Mouse (Mus musculus) forebrain, embryonic 11.5 days (tissue): ENCODE data around the gene Syn1. TPM values are rescaled to one million over a fixed set of nuclear protein-coding genes. Genes with fewer than 3 reads are reported as not detected.

Source experiments
- ATAC-seq: fragments of 200-750 bp; cut with Nextera tagmentation; replicated peaks from 2 replicates; pipeline ENCODE4 v1.8.0; 2017; ENCODE audit warnings: moderate TSS enrichment; ENCODE audit not compliant: low FRiP score
- DNase-seq: peaks from one replicate; pipeline ENCODE4 v3.0.0-alpha.2; 2017; ENCODE audit warnings: low spot score
- H3K27ac ChIP-seq: fragments of 300-500 bp; sonication (generic); 2 replicates; pipeline ENCODE4 v1.5.1; 2014; ENCODE audit warnings: low read depth, low read length
- H3K27me3 ChIP-seq: fragments of 300-500 bp; sonication (generic); 2 replicates; pipeline ENCODE4 v1.6.1; 2014; ENCODE audit warnings: mild to moderate bottlenecking, low read length, mixed read lengths; ENCODE audit not compliant: control insufficient read depth, insufficient read depth
- H3K36me3 ChIP-seq: fragments of 300-500 bp; sonication (generic); 2 replicates; pipeline ENCODE4 v1.6.1; 2014; ENCODE audit warnings: mild to moderate bottlenecking, low read length, moderate library complexity, mixed read lengths; ENCODE audit not compliant: control insufficient read depth, insufficient read depth
- H3K4me1 ChIP-seq: fragments of 300-500 bp; sonication (generic); replicated peaks from 2 replicates; pipeline ENCODE4 v1.6.1; 2014; ENCODE audit warnings: low read length, mixed read lengths; ENCODE audit not compliant: control insufficient read depth, insufficient read depth
- H3K4me2 ChIP-seq: fragments of 300-500 bp; sonication (generic); 2 replicates; pipeline ENCODE4 v1.6.1; 2014; ENCODE audit warnings: low read depth, mild to moderate bottlenecking, low read length, moderate library complexity, mixed read lengths; ENCODE audit not compliant: severe bottlenecking
- H3K4me3 ChIP-seq: fragments of 300-500 bp; sonication (generic); 2 replicates; pipeline ENCODE4 v1.5.1; 2014; ENCODE audit warnings: low read depth, low read length
- H3K9ac ChIP-seq: fragments of 300-500 bp; sonication (generic); 2 replicates; pipeline ENCODE4 v1.6.1; 2014; ENCODE audit warnings: low read length
- H3K9me3 ChIP-seq: fragments of 300-500 bp; sonication (generic); 2 replicates; pipeline ENCODE4 v1.6.1; 2016; ENCODE audit warnings: low read length, mixed read lengths; ENCODE audit not compliant: control insufficient read depth
- WGBS: fragments of 180-500 bp; shearing (Covaris S2); extraction: QIAGEN DNeasy Blood & Tissue Kit; methylation state at CpG from one replicate; pipeline ENCODE4 v1.1.7; 2014; 5-methylcytosine and 5-hydroxymethylcytosine counted together
- polyA plus RNA-seq: library from polyadenylated mRNA; unstranded; fragments of >200 nt; fragmentation: Nextera tagmentation; extraction: Ambion mirVana; gene quantifications from 2 replicates; pipeline ENCODE4 v1.2.1, GENCODE M21; 2014

Gene Syn1
- polyA plus RNA-seq, 1 experiment from 2014 or later: 11.5 TPM

GRCm38 (mm10) chrX:20848256-20848984, 72.4 kb downstream of the Syn1 start:
- H3K27ac ChIP-seq: no peak overlapping the region

GRCm38 (mm10) chrX:20847816-20848215, 73.0 kb downstream of the Syn1 start:
- Histone ChIP-seq H3K4me3 (no peak overlapping the region), H3K27me3 (no peaks in the 10 kb centered on the region), H3K9ac (no peak overlapping the region; the same call in 1 of the 2 replicates), H3K27ac (no peak overlapping the region), H3K4me2 (peak overlapping the region; percentile 34), H3K36me3 (no peaks in the 10 kb centered on the region; the same call in 1 of the 2 replicates), H3K4me1 (no peaks in the 10 kb centered on the region), H3K9me3 (no peaks in the 10 kb centered on the region)
- ATAC-seq: peak; percentile 50; the same call in 1 of the 2 replicates
- no peak for DNase-seq
- WGBS: 29% methylated on average over 2 of the region's 2 CpGs

More at GRCm38 (mm10) chrX:20848256-20848984, 72.4 kb downstream of the Syn1 start:
- H3K4me2 ChIP-seq: peak overlapping the region; percentile 61
- no peaks in the 10 kb centered on the region for H3K4me1 ChIP-seq
- no peaks in the 10 kb centered on the region; the same call in 1 of the 2 replicates for H3K36me3 ChIP-seq
- H3K9ac ChIP-seq: peak overlapping the region; percentile 64
- 14% methylated on average over 42 of the region's 42 CpGs for WGBS
- peak overlapping the region; percentile 56 for H3K4me3 ChIP-seq
- no peaks in the 10 kb centered on the region for H3K27me3 ChIP-seq
- ATAC-seq (peak; percentile 98), DNase-seq (peak; percentile 89)
- H3K9me3 ChIP-seq: no peaks in the 10 kb centered on the region

- no peaks in the 10 kb centered on the region for H3K27me3 ChIP-seq
- H3K27ac ChIP-seq: no peak overlapping the region
- WGBS: 94% methylated on average over 3 of the region's 3 CpGs
- DNase-seq: no peak
- H3K9ac ChIP-seq: no peak overlapping the region
- H3K9me3 ChIP-seq: no peaks in the 10 kb centered on the region
- ATAC-seq: no peak
- no peak overlapping the region for H3K4me3 ChIP-seq
- no peaks in the 10 kb centered on the region; the same call in 1 of the 2 replicates for H3K36me3 ChIP-seq
- no peak overlapping the region for H3K4me2 ChIP-seq
- no peaks in the 10 kb centered on the region for H3K4me1 ChIP-seq
These were observed 73.6 kb downstream of the Syn1 start for GRCm38 (mm10) chrX:20847232-20847631.

GRCm38 (mm10) chrX:20828934-20829333, 91.9 kb downstream of the Syn1 start:
- no peak overlapping the region for H3K27ac ChIP-seq
- DNase-seq (no peak), ATAC-seq (no peak)
- H3K4me1 ChIP-seq: no peaks in the 10 kb centered on the region
- no peak overlapping the region for H3K4me2 ChIP-seq
- H3K36me3 ChIP-seq: no peaks in the 10 kb centered on the region
- WGBS: 41% methylated on average over 5 of the region's 5 CpGs
- no peak overlapping the region for H3K4me3 ChIP-seq
- no peaks in the 10 kb centered on the region for H3K27me3 ChIP-seq
- H3K9ac ChIP-seq: no peak overlapping the region
- no peaks in the 10 kb centered on the region for H3K9me3 ChIP-seq

- Histone ChIP-seq H3K27me3 (no peaks in the 10 kb centered on the region), H3K4me1 (no peaks in the 10 kb centered on the region), H3K9ac (no peak overlapping the region), H3K4me3 (no peak overlapping the region; the same call in 1 of the 2 replicates), H3K36me3 (no peaks in the 10 kb centered on the region), H3K4me2 (no peak overlapping the region), H3K9me3 (no peaks in the 10 kb centered on the region), H3K27ac (no peak overlapping the region)
- WGBS: 46% methylated on average over 8 of the region's 8 CpGs
- DNase-seq: peak; percentile 51
- peak; percentile 46 for ATAC-seq
These were observed 100.9 kb downstream of the Syn1 start for GRCm38 (mm10) chrX:20819708-20820426.

- peak; percentile 90 for ATAC-seq
- Histone ChIP-seq H3K27me3 (no peaks in the 10 kb centered on the region), H3K27ac (no peak overlapping the region), H3K9ac (no peak overlapping the region), H3K36me3 (no peaks in the 10 kb centered on the region), H3K4me2 (peak overlapping the region; percentile 34; the same call in 1 of the 2 replicates), H3K9me3 (no peaks in the 10 kb centered on the region), H3K4me3 (peak overlapping the region; percentile 10; the same call in 1 of the 2 replicates), H3K4me1 (no peaks in the 10 kb centered on the region)
- 25% methylated on average over 19 of the region's 19 CpGs for WGBS
- DNase-seq: peak; percentile 85
These were observed 101.6 kb downstream of the Syn1 start for GRCm38 (mm10) chrX:20819204-20819628.

GRCm38 (mm10) chrX:20816974-20817373, 103.8 kb downstream of the Syn1 start:
- H3K27ac ChIP-seq: no peak overlapping the region
- H3K27me3 ChIP-seq: no peaks in the 10 kb centered on the region
- no peaks in the 10 kb centered on the region for H3K36me3 ChIP-seq
- H3K4me3 ChIP-seq: no peak overlapping the region
- ATAC-seq: no peak
- 74% methylated on average over 6 of the region's 6 CpGs for WGBS
- no peaks in the 10 kb centered on the region for H3K9me3 ChIP-seq
- H3K4me1 ChIP-seq: no peaks in the 10 kb centered on the region
- DNase-seq: no peak
- no peak overlapping the region for H3K9ac ChIP-seq
- H3K4me2 ChIP-seq: no peak overlapping the region
